Mouse (Mus musculus): ENCODE measurements around the gene Ccdc172. TPM values are rescaled to one million over a fixed set of nuclear protein-coding genes. Genes with fewer than 3 reads are reported as not detected.

Ccdc172 gene
- 8.6 and 8.9 TPM in 2 replicates for polyA plus RNA-seq (2012; rRNA removed)

DNA sequence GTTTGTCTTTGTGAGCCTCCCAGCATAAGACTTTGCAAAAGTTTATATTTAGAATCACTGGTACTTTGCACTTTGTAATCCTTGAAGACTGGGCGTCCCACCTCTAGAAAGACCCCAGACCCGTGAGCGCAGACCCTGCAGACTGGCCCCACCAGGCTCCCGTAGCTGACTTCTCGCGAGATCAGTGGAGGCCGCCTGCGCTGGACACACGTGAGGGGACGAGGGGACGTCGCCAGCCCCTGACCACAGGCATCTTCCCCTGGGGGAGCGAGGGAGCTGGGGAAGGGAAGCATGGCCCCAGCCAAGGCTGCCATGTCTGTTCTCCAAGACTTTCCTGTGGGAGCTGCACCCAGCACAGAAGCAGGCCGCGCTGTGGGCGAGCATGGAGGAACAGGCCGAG, at the start of gene Ccdc172:
Ccdc172 (plus strand) TSS at position 176 of the 400 bp plus-strand sequence.
- H3K4me3 ChIP-seq (ENCODE audit: control insufficient read depth, low read depth, low read length), result peak within 1 kb of the TSS; percentile 96
- 0 out of 2 replicates have a peak within 1 kb of the TSS, but pooled peaks have one; percentile 69 for H3K27ac ChIP-seq (ENCODE audit: control insufficient read depth, insufficient read depth, low read depth, low read length)
- H3K36me3 ChIP-seq (ENCODE audit: control insufficient read depth, insufficient read depth, low read length), result no peaks in the 10 kb centered on the region
- no peaks in the 10 kb centered on the region; the same call in 1 of the 2 replicates for H3K4me1 ChIP-seq (ENCODE audit: control insufficient read depth, insufficient read depth, low read length)
- no peaks in the 10 kb centered on the region for H3K27me3 ChIP-seq (ENCODE audit: control insufficient read depth, insufficient read depth, low read length)
- peak; percentile 81 for TF ChIP-seq POLR2A (IDR thresholded peaks at IDR 0.05; ENCODE audit: control insufficient read depth, low read depth, low read length)
- TF ChIP-seq CTCF (IDR thresholded peaks at IDR 0.05; ENCODE audit: control insufficient read depth, insufficient read depth, insufficient replicate concordance, low read depth, low read length), result no peak

DNA sequence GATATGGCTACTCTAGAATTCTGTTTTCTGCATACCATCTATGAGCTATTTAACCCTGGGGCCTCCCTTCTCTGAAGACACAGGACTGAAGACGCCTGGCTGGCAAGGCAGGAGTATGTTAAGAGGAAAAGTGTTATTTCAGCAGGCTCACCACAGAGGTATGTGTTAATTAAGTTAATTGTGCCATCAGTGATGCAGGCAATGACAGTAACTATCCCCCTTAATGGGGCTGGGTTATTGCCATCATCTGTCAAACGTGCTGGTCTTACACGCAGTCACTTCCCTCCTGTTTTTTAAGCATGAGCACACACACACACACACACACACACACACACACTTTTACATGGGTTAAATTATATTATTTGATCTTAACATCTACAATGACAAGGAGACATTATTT, 48.0 kb upstream of the Ccdc172 start:
- Histone ChIP-seq H3K4me1 (ENCODE audit: control insufficient read depth, insufficient read depth, low read length) (no peaks in the 10 kb centered on the region), H3K27ac (ENCODE audit: control insufficient read depth, insufficient read depth, low read depth, low read length) (no peak overlapping the region), H3K4me3 (ENCODE audit: control insufficient read depth, low read depth, low read length) (no peak overlapping the region), H3K36me3 (ENCODE audit: control insufficient read depth, insufficient read depth, low read length) (no peaks in the 10 kb centered on the region), H3K27me3 (ENCODE audit: control insufficient read depth, insufficient read depth, low read length) (no peaks in the 10 kb centered on the region)
- TF ChIP-seq CTCF (IDR thresholded peaks at IDR 0.05; ENCODE audit: control insufficient read depth, insufficient read depth, insufficient replicate concordance, low read depth, low read length) (no peak), POLR2A (IDR thresholded peaks at IDR 0.05; ENCODE audit: control insufficient read depth, low read depth, low read length) (no peak)

DNA sequence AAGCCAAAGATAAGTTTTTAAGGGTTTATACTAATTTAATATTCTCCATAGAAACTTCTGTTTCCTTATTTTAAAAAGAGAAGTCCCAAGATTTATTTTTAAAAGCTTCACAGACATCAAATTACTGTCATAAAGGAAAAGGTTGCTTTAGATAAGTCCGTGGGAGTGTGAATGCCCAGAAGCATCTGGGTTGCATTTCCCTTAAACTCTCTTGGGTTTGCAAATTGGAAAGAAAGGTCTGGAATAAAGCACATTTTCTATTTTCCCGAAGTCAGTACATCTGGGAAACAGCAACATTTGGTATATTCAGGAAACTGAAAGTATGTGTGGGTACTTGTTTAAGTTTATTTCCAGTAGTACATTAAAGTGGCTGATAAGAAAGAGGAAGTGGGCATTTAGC, 43.5 kb upstream of the Ccdc172 start:
- Histone ChIP-seq H3K4me3 (ENCODE audit: control insufficient read depth, low read depth, low read length) (no peak overlapping the region), H3K4me1 (ENCODE audit: control insufficient read depth, insufficient read depth, low read length) (no peaks in the 10 kb centered on the region), H3K36me3 (ENCODE audit: control insufficient read depth, insufficient read depth, low read length) (no peaks in the 10 kb centered on the region), H3K27ac (ENCODE audit: control insufficient read depth, insufficient read depth, low read depth, low read length) (no peak overlapping the region), H3K27me3 (ENCODE audit: control insufficient read depth, insufficient read depth, low read length) (no peaks in the 10 kb centered on the region)
- TF ChIP-seq CTCF (IDR thresholded peaks at IDR 0.05; ENCODE audit: control insufficient read depth, insufficient read depth, insufficient replicate concordance, low read depth, low read length) (no peak), POLR2A (IDR thresholded peaks at IDR 0.05; ENCODE audit: control insufficient read depth, low read depth, low read length) (no peak)

DNA sequence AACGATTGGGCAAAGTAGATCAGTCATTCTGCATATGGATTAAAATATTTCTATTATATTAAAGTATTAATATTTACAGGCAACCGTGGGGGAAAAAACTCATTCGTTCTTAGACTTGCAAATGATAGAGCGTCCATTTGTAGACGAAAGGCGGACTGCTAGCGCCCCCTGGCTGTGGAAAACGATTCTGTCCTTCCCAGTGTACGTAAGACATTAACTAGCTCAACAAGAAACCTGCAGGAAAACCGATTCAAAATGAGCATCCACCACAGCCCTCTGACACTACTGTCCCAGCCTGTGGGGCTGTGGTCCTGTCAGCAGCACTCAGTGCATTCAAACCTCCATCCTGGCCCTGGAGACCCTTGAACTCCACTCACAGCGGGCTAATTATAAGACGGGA, 42.4 kb upstream of the Ccdc172 start:
- H3K4me3 ChIP-seq (ENCODE audit: control insufficient read depth, low read depth, low read length), result no peak overlapping the region
- H3K4me1 ChIP-seq (ENCODE audit: control insufficient read depth, insufficient read depth, low read length), result no peaks in the 10 kb centered on the region
- H3K27me3 ChIP-seq (ENCODE audit: control insufficient read depth, insufficient read depth, low read length), result no peaks in the 10 kb centered on the region
- no peak for TF ChIP-seq POLR2A (IDR thresholded peaks at IDR 0.05; ENCODE audit: control insufficient read depth, low read depth, low read length)
- TF ChIP-seq CTCF (IDR thresholded peaks at IDR 0.05; ENCODE audit: control insufficient read depth, insufficient read depth, insufficient replicate concordance, low read depth, low read length), result peak; percentile 69; the same call in 1 of the 2 replicates
- H3K36me3 ChIP-seq (ENCODE audit: control insufficient read depth, insufficient read depth, low read length), result no peaks in the 10 kb centered on the region
- H3K27ac ChIP-seq (ENCODE audit: control insufficient read depth, insufficient read depth, low read depth, low read length), result no peak overlapping the region

DNA sequence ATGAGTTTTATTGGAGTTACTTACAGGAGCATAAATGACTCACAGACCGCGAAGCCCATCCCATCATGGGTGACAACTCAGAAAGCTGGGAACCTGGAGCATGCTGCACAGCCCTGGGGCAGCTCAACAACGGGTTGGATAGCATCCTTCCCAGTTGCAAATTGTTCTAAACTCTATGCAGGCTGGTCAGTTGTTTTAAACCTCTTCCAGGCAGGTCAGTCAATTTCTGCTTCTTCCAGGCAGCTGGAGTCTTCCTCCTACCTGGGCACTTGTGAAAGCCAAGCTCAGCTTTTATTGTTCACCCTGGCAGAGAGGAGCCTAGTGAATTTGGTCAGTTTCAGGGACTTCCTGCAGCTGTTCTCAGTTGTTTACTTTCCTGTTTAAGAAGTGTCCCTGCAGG, 37.5 kb upstream of the Ccdc172 start:
- Histone ChIP-seq H3K27me3 (ENCODE audit: control insufficient read depth, insufficient read depth, low read length) (no peaks in the 10 kb centered on the region), H3K4me3 (ENCODE audit: control insufficient read depth, low read depth, low read length) (no peak overlapping the region), H3K27ac (ENCODE audit: control insufficient read depth, insufficient read depth, low read depth, low read length) (no peak overlapping the region), H3K4me1 (ENCODE audit: control insufficient read depth, insufficient read depth, low read length) (no peaks in the 10 kb centered on the region), H3K36me3 (ENCODE audit: control insufficient read depth, insufficient read depth, low read length) (no peaks in the 10 kb centered on the region)
- TF ChIP-seq CTCF (IDR thresholded peaks at IDR 0.05; ENCODE audit: control insufficient read depth, insufficient read depth, insufficient replicate concordance, low read depth, low read length) (no peak), POLR2A (IDR thresholded peaks at IDR 0.05; ENCODE audit: control insufficient read depth, low read depth, low read length) (no peak)

DNA sequence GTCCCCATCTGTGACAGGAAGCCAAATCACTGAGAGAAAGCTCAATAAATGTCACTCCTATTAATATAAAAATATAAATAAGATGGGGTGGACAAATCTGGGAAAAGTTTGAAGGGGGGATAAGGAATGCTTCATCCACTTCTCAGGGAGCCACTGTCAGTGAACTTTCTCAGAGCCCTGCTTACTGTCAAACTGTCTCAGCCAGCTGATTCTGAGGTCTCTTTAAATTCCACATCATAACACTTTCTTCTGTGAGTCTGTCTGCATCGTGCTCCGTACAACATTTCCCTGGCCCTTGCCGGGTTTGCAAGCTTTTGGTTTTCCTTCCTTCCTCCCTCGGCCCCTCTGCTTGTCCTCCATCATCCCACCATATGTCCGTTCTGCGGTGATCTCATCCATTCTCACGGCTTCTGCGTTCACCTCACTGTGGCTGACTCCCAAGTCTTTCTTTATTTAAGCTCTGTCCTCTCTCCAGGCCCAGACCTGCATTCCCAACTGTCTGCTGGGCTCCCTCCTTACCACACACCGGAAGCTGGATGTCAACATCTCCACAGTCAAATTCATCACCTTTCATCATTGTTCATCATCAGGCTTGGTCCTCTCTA, 29.3 kb upstream of the Ccdc172 start:
- H3K36me3 ChIP-seq (ENCODE audit: control insufficient read depth, insufficient read depth, low read length), result no peaks in the 10 kb centered on the region
- H3K27ac ChIP-seq (ENCODE audit: control insufficient read depth, insufficient read depth, low read depth, low read length), result no peak overlapping the region
- no peaks in the 10 kb centered on the region for H3K27me3 ChIP-seq (ENCODE audit: control insufficient read depth, insufficient read depth, low read length)
- TF ChIP-seq POLR2A (IDR thresholded peaks at IDR 0.05; ENCODE audit: control insufficient read depth, low read depth, low read length), result no peak
- no peaks in the 10 kb centered on the region for H3K4me1 ChIP-seq (ENCODE audit: control insufficient read depth, insufficient read depth, low read length)
- H3K4me3 ChIP-seq (ENCODE audit: control insufficient read depth, low read depth, low read length), result no peak overlapping the region

DNA sequence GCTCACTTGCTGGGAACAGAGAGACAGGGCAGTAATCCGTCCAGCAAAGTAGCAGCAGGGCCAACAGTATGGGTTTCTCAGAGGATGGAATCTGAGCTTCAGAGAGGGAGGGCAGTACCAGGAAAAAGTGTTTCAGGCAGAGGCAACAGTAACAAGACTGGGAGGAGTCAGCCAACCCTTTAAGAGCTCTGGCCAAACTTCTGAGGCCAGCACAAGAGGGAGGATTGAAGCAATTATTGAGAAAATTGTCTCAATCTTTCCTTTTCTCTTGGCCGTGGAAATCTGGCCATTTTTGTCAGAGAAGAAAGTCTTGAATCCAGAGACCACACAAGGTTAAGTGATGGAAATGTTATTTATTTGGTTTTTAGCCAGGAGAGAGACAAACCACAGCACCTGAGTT, 25.1 kb upstream of the Ccdc172 start:
- Histone ChIP-seq H3K27ac (ENCODE audit: control insufficient read depth, insufficient read depth, low read depth, low read length) (no peak overlapping the region), H3K36me3 (ENCODE audit: control insufficient read depth, insufficient read depth, low read length) (no peaks in the 10 kb centered on the region), H3K4me3 (ENCODE audit: control insufficient read depth, low read depth, low read length) (no peak overlapping the region), H3K4me1 (ENCODE audit: control insufficient read depth, insufficient read depth, low read length) (peaks cover 4% of the 10 kb centered on the region), H3K27me3 (ENCODE audit: control insufficient read depth, insufficient read depth, low read length) (no peaks in the 10 kb centered on the region)
- no peak for TF ChIP-seq CTCF (IDR thresholded peaks at IDR 0.05; ENCODE audit: control insufficient read depth, insufficient read depth, insufficient replicate concordance, low read depth, low read length)
- TF ChIP-seq POLR2A (IDR thresholded peaks at IDR 0.05; ENCODE audit: control insufficient read depth, low read depth, low read length), result no peak

DNA sequence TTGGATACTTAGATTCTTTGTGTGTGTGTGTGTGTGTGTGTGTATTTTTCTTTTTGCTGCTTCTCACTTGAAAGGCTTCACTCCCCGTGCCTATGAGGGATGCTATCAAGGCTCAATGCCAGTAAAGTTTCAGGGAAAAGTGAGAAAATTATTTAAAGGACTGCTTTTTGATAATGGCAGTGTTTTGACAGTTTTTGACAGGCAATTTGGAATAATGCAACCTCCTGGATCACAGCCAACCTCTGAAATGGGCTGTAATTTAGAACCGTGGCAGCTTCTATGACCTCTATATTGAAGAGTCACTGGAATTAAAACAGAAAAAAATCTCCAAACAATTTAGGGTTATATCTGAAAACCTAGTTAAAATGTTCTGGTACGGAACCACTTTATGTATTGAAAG, 14.7 kb upstream of the Ccdc172 start:
- Histone ChIP-seq H3K27me3 (ENCODE audit: control insufficient read depth, insufficient read depth, low read length) (no peaks in the 10 kb centered on the region), H3K4me1 (ENCODE audit: control insufficient read depth, insufficient read depth, low read length) (no peaks in the 10 kb centered on the region), H3K36me3 (ENCODE audit: control insufficient read depth, insufficient read depth, low read length) (no peaks in the 10 kb centered on the region), H3K27ac (ENCODE audit: control insufficient read depth, insufficient read depth, low read depth, low read length) (no peak overlapping the region), H3K4me3 (ENCODE audit: control insufficient read depth, low read depth, low read length) (no peak overlapping the region)
- TF ChIP-seq CTCF (IDR thresholded peaks at IDR 0.05; ENCODE audit: control insufficient read depth, insufficient read depth, insufficient replicate concordance, low read depth, low read length), result no peak
- no peak for TF ChIP-seq POLR2A (IDR thresholded peaks at IDR 0.05; ENCODE audit: control insufficient read depth, low read depth, low read length)

Measured in testis, adult 2 months (tissue).